8 mouse cellular contexts compared by ENCODE assay signal in the genomic region with DNA sequence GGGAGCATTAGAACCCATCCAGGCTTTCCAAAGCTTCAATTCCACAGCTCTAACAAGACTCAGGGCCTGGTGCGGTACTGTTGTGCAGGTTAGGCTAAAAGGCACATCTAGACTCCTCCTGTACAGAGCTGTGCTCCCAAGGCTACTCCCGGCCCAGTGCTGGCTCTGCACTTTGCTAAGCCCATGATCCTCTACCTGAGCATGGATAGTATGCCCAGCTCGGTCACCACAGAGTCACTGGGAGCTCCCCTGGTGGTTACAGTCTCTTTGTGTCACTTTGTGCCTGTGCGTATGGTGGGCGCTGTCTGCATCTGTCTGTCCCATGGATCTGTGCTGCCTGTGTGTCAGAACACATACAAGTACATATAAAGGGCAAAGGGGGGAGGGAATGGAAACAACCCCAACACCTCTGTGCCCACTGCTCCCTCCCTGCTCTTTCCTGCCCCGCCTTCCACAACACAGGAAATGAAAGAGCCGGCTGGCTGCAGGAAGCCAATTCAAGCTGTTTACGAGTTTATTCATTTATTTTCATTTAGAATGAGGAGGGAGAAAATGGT. TPM values are rescaled to one million over a fixed set of nuclear protein-coding genes. Genes with fewer than 3 reads are reported as not detected.
DNase-seq lines count a peak whose midpoint lies in the region; ATAC-seq lines count a peak whose summit lies in the region.

No protein-coding gene starts in this region.

- H3K36me3 ChIP-seq in neural tube, embryonic 11.5 days (ENCODE audit: control insufficient read depth, insufficient read depth, low read length), result no peaks in the 10 kb centered on the region
- H3K36me3 ChIP-seq in erythroblast, embryonic 14.5 days (ENCODE audit: control insufficient read depth), result peaks cover 62% of the 10 kb centered on the region
- no peaks in the 10 kb centered on the region for H3K36me3 ChIP-seq in limb, embryonic 12.5 days
- H3K36me3 ChIP-seq in midbrain, embryonic 13.5 days, result no peaks in the 10 kb centered on the region

- WGBS in neural tube, embryonic 11.5 days, result 57% methylated on average over 8 of the region's 8 CpGs
- 15% methylated on average over 8 of the region's 8 CpGs for WGBS in limb, embryonic 12.5 days
- 74% methylated on average over 8 of the region's 8 CpGs for WGBS in midbrain, embryonic 13.5 days

- intact Hi-C loops in left cerebral cortex, postnatal 4 days (cut with DNase I), result loop anchor here (5.0 to 10.0 kb wide), 2 partner anchors 79 to 126 kb away; no protein-coding TSS in a partner anchor

- H3K9me3 ChIP-seq in neural tube, embryonic 11.5 days (ENCODE audit: control insufficient read depth, low read length), result no peaks in the 10 kb centered on the region
- no peaks in the 10 kb centered on the region for H3K9me3 ChIP-seq in erythroblast, embryonic 14.5 days (ENCODE audit: control insufficient read depth, low read length)
- H3K9me3 ChIP-seq in limb, embryonic 12.5 days, result no peaks in the 10 kb centered on the region
- H3K9me3 ChIP-seq in midbrain, embryonic 13.5 days, result no peaks in the 10 kb centered on the region

- H3K4me3 ChIP-seq in neural tube, embryonic 11.5 days (ENCODE audit: low read depth, low read length), result no peak overlapping the region
- H3K4me3 ChIP-seq in erythroblast, embryonic 14.5 days (replicated peaks), result peak overlapping the region; percentile 78
- 0 out of 2 replicates have a peak overlapping the region, but pooled peaks have one; percentile 13 for H3K4me3 ChIP-seq in limb, embryonic 12.5 days (replicated peaks)
- H3K4me3 ChIP-seq in midbrain, embryonic 13.5 days (replicated peaks), result no peak overlapping the region

- H3K4me1 ChIP-seq in neural tube, embryonic 11.5 days (ENCODE audit: control insufficient read depth, insufficient read depth, low read length), result 0 out of 2 replicates have a peak, but pooled peaks cover 5% of the 10 kb centered on the region
- H3K4me1 ChIP-seq in erythroblast, embryonic 14.5 days (ENCODE audit: control insufficient read depth), result peaks cover 92% of the 10 kb centered on the region
- peaks cover 55% of the 10 kb centered on the region for H3K4me1 ChIP-seq in limb, embryonic 12.5 days (replicated peaks)
- H3K4me1 ChIP-seq in midbrain, embryonic 13.5 days (replicated peaks), result peaks cover 26% of the 10 kb centered on the region

- no peak overlapping the region for H3K9ac ChIP-seq in neural tube, embryonic 11.5 days (ENCODE audit: low read length)
- H3K9ac ChIP-seq in limb, embryonic 12.5 days (replicated peaks), result 0 out of 2 replicates have a peak overlapping the region, but pooled peaks have one; percentile 8
- no peak overlapping the region for H3K9ac ChIP-seq in midbrain, embryonic 13.5 days (replicated peaks)

- H3K27ac ChIP-seq in neural tube, embryonic 11.5 days (ENCODE audit: low read depth, low read length), result peak overlapping the region; percentile 65
- peak overlapping the region; percentile 97 for H3K27ac ChIP-seq in limb, embryonic 12.5 days
- peak overlapping the region; percentile 58; the same call in 1 of the 2 replicates for H3K27ac ChIP-seq in midbrain, embryonic 13.5 days

- no peaks in the 10 kb centered on the region for H3K27me3 ChIP-seq in neural tube, embryonic 11.5 days (ENCODE audit: control insufficient read depth, insufficient read depth, low read length)
- no peaks in the 10 kb centered on the region for H3K27me3 ChIP-seq in erythroblast, embryonic 14.5 days (ENCODE audit: control insufficient read depth)
- no peaks in the 10 kb centered on the region for H3K27me3 ChIP-seq in limb, embryonic 12.5 days
- no peaks in the 10 kb centered on the region for H3K27me3 ChIP-seq in midbrain, embryonic 13.5 days

- peak; percentile 33; the same call in 1 of the 2 replicates for ATAC-seq in neural tube, embryonic 11.5 days (ENCODE audit: insufficient read depth, low FRiP score, low TSS enrichment)
- peak; percentile 12 to 13; a peak in 3 of 4 replicates for ATAC-seq in hematopoietic stem cell, adult 5-6 weeks (replicated peaks in 1 of 2; ENCODE audit: insufficient read depth in 1 of 2, low FRiP score in 2 of 2, low TSS enrichment in 1 of 2, low read depth in 1 of 2, poor library complexity in 2 of 2, severe bottlenecking in 2 of 2)
- peak; percentile 78 for ATAC-seq in limb, embryonic 12.5 days (ENCODE audit: insufficient number of reproducible peaks, insufficient read depth, low FRiP score, low TSS enrichment, low read depth)
- ATAC-seq in midbrain, embryonic 13.5 days, result peak; percentile 32; the same call in 1 of the 2 replicates

- no peak for DNase-seq in neural tube, embryonic 11.5 days (ENCODE audit: low spot score)
- no peak for DNase-seq in neural tube, embryonic 10.5 days (ENCODE audit: extremely low spot score, low spot score)
- DNase-seq in thymus, postnatal 14 days, result peak; percentile 81
- DNase-seq in left cerebral cortex, postnatal 4 days, result no peak

- H3K4me2 ChIP-seq in neural tube, embryonic 11.5 days (ENCODE audit: low read depth), result 0 out of 2 replicates have a peak overlapping the region, but pooled peaks have one; percentile 2
- H3K4me2 ChIP-seq in limb, embryonic 12.5 days, result peak overlapping the region; percentile 50
- no peak overlapping the region for H3K4me2 ChIP-seq in midbrain, embryonic 13.5 days (replicated peaks)

RNA-seq across cellular contexts. Expression of gene Tspan32, which starts 3.6 kb away (rescaled TPM):
- 4.4 and 4.6 TPM in 2 replicates for polyA plus RNA-seq in neural tube, embryonic 11.5 days (2014; fragmentation: Nextera tagmentation; extraction: Ambion mirVana)
- polyA plus RNA-seq in erythroblast, embryonic 14.5 days (2012), result 14.9 and 17.8 TPM in 2 replicates
- total RNA-seq in hematopoietic stem cell, adult 5-6 weeks (2017), result 102 and 164 TPM in 2 replicates
- 2.2 and 2.8 TPM in 2 replicates for polyA plus RNA-seq in limb, embryonic 12.5 days (2016; fragmentation: Nextera tagmentation; extraction: Ambion mirVana)
- polyA plus RNA-seq in midbrain, embryonic 13.5 days (2015; fragmentation: Nextera tagmentation; extraction: Ambion mirVana), result 0.50 and 0.72 TPM in 2 replicates
- not detected for total RNA-seq in left cerebral cortex, postnatal 4 days (2021)

RNA-seq across cellular contexts. Expression of gene Ascl2, which starts 39.4 kb away (rescaled TPM):
- 0.31 and 0.66 TPM in 2 replicates for polyA plus RNA-seq in neural tube, embryonic 11.5 days (2014; fragmentation: Nextera tagmentation; extraction: Ambion mirVana)
- polyA plus RNA-seq in erythroblast, embryonic 14.5 days (2012), result 0.05 TPM in 1 of 2 replicates, not detected in the other
- not detected in 2 replicates for total RNA-seq in hematopoietic stem cell, adult 5-6 weeks (2017)
- polyA plus RNA-seq in limb, embryonic 12.5 days (2016; fragmentation: Nextera tagmentation; extraction: Ambion mirVana), result 0.42 and 1.1 TPM in 2 replicates
- 0.35 and 0.50 TPM in 2 replicates for polyA plus RNA-seq in midbrain, embryonic 13.5 days (2015; fragmentation: Nextera tagmentation; extraction: Ambion mirVana)
- total RNA-seq in left cerebral cortex, postnatal 4 days (2021), result under 1 TPM; 0.50 to 0.62 TPM

RNA-seq across cellular contexts. Expression of gene Cd81, which starts 44.1 kb away (rescaled TPM):
- 282 and 291 TPM in 2 replicates for polyA plus RNA-seq in neural tube, embryonic 11.5 days (2014; fragmentation: Nextera tagmentation; extraction: Ambion mirVana)
- 5.9 and 6.3 TPM in 2 replicates for polyA plus RNA-seq in erythroblast, embryonic 14.5 days (2012)
- 257 and 341 TPM in 2 replicates for total RNA-seq in hematopoietic stem cell, adult 5-6 weeks (2017)
- polyA plus RNA-seq in limb, embryonic 12.5 days (2016; fragmentation: Nextera tagmentation; extraction: Ambion mirVana), result 331 and 337 TPM in 2 replicates
- polyA plus RNA-seq in midbrain, embryonic 13.5 days (2015; fragmentation: Nextera tagmentation; extraction: Ambion mirVana), result 248 and 257 TPM in 2 replicates
- 100 to 1,000 TPM; 249 to 263 TPM for total RNA-seq in left cerebral cortex, postnatal 4 days (2021)

Comparison
In these comparisons a context has a peak if more than half of its experiments do, and no peak if none do; other contexts are left out.
1. ATAC-seq: peak in every context shown above with its lines; median percentile 78 in limb, embryonic 12.5 days; 33 in neural tube, embryonic 11.5 days; 32 in midbrain, embryonic 13.5 days; 12 in hematopoietic stem cell, adult 5-6 weeks.
2. H3K4me3 ChIP-seq: peak in erythroblast, embryonic 14.5 days (single experiment) and limb, embryonic 12.5 days (single experiment); none in neural tube, embryonic 11.5 days (single experiment) and midbrain, embryonic 13.5 days (single experiment).
3. RNA of gene Cd81, which starts 44.1 kb away (polyA plus RNA-seq): 331 to 337 TPM in limb, embryonic 12.5 days, 282 to 291 TPM in neural tube, embryonic 11.5 days and 248 to 257 TPM in midbrain, embryonic 13.5 days; 5.9 to 6.3 TPM in erythroblast, embryonic 14.5 days; every median in the first group is over 10 times any median in the second.
4. Peak in every context shown above with its lines, with median percentiles within 50 percentile points of each other: H3K27ac ChIP-seq.